Mouse (Mus musculus) embryonic facial prominence, embryonic 14.5 days (tissue): ENCODE measurements around the gene Myh2. TPM values are rescaled to one million over a fixed set of nuclear protein-coding genes. Genes with fewer than 3 reads are reported as not detected.

Experiments used
- ATAC-seq: fragments of 200-750 bp; cut with Nextera tagmentation; 2 replicates; pipeline ENCODE4 v1.8.0; 2017; ENCODE audit warnings: low read depth, moderate number of reproducible peaks, moderate TSS enrichment
- DNase-seq: peaks from one replicate; pipeline ENCODE4 v3.0.0-alpha.2; 2015; ENCODE audit warnings: low spot score
- H3K27ac ChIP-seq: fragments of 300-500 bp; sonication (generic); replicated peaks from 2 replicates; pipeline ENCODE4 v1.5.1; 2014; ENCODE audit warnings: low read depth, mild to moderate bottlenecking, low read length, moderate library complexity
- H3K27me3 ChIP-seq: fragments of 300-500 bp; sonication (generic); replicated peaks from 2 replicates; pipeline ENCODE4 v1.6.1; 2014; ENCODE audit warnings: low read length; ENCODE audit not compliant: control insufficient read depth, insufficient read depth
- H3K36me3 ChIP-seq: fragments of 300-500 bp; sonication (generic); 2 replicates; pipeline ENCODE4 v1.6.1; 2014; ENCODE audit warnings: low read length, mixed read lengths; ENCODE audit not compliant: control insufficient read depth, insufficient read depth
- H3K4me1 ChIP-seq: fragments of 300-500 bp; sonication (generic); 2 replicates; pipeline ENCODE4 v1.6.1; 2014; ENCODE audit warnings: antibody characterized with exemption, low read length; ENCODE audit not compliant: control insufficient read depth, insufficient read depth
- H3K4me2 ChIP-seq: fragments of 300-500 bp; sonication (generic); 2 replicates; pipeline ENCODE4 v1.6.1; 2014; ENCODE audit warnings: low read depth, mild to moderate bottlenecking, low read length, moderate library complexity, mixed read lengths
- H3K4me3 ChIP-seq: fragments of 300-500 bp; sonication (generic); 2 replicates; pipeline ENCODE4 v1.5.1; 2014; ENCODE audit warnings: low read depth, mild to moderate bottlenecking, low read length
- H3K9ac ChIP-seq: fragments of 300-500 bp; sonication (generic); 2 replicates; pipeline ENCODE4 v1.6.1; 2014; ENCODE audit warnings: low read depth, mild to moderate bottlenecking, low read length, moderate library complexity, mixed read lengths
- H3K9me3 ChIP-seq: fragments of 300-500 bp; sonication (generic); 2 replicates; pipeline ENCODE4 v1.6.1; 2016; ENCODE audit warnings: low read length; ENCODE audit not compliant: control insufficient read depth
- WGBS: fragments of 180-500 bp; shearing (Covaris S2); extraction: QIAGEN DNeasy Blood & Tissue Kit; methylation state at CpG from one replicate; pipeline ENCODE4 v1.1.7; 2014; 5-methylcytosine and 5-hydroxymethylcytosine counted together
- polyA plus RNA-seq: library from polyadenylated mRNA; unstranded; fragments of >200 nt; fragmentation: Nextera tagmentation; extraction: Ambion mirVana; gene quantifications from 2 replicates; pipeline ENCODE4 v1.2.1, GENCODE M21; 2014

The Myh2 gene
- polyA plus RNA-seq, 1 experiment from 2014 or later: 1.4 TPM

DNA sequence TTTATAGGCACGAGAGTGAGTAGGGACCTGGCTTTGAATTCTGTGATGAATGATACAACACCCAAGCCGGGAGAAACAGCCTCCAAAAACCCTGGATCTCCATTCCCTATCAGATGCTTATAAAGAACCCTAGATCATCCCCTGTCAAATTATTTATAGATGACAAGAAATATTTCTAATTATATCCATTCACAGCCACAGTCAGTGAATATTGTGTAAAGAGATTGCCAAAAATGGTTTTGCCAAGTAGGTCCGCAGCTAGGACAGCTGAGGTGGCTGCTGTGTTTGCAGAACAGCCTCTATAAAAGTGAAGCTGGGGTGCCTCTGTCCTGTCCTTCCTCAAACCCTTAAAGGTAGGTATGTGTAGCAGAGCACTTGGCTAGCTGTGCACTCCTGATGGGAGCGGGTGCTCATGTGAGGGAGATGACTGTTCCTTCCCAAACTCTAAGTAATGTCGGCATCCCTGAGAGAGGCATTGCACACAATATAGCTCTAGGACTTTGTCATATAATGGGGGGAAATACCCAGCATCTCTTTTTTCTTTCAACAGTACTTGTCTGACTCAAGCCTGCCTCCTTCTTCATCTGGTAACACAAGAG is 66.8 kb downstream of the Myh2 start, which contains the start of gene Myh4:
Gene Myh4 (plus strand): TSS at position 549 of the 599 bp plus-strand sequence.
- 81% methylated on average over 5 of the region's 5 CpGs for WGBS
- no peaks in the 10 kb centered on the region for H3K36me3 ChIP-seq

GRCm38 (mm10) chr11:67241051-67241450 is 70.2 kb downstream of the Myh2 start:
- 91% methylated on average over 6 of the region's 6 CpGs for WGBS
- H3K36me3 ChIP-seq: no peaks in the 10 kb centered on the region
- H3K27me3 ChIP-seq: no peaks in the 10 kb centered on the region
- H3K4me3 ChIP-seq: no peak overlapping the region
- DNase-seq: no peak
- H3K4me1 ChIP-seq: no peaks in the 10 kb centered on the region
- ATAC-seq: no peak
- H3K4me2 ChIP-seq: no peak overlapping the region
- no peaks in the 10 kb centered on the region for H3K9me3 ChIP-seq
- H3K9ac ChIP-seq: no peak overlapping the region
- H3K27ac ChIP-seq: no peak overlapping the region

More for the DNA sequence above, 66.8 kb downstream of the Myh2 start, which contains the start of gene Myh4:
- no peak for ATAC-seq
- Histone ChIP-seq H3K9ac (no peak within 1 kb of the TSS), H3K27ac (no peak within 1 kb of the TSS), H3K4me3 (no peak within 1 kb of the TSS), H3K27me3 (no peaks in the 10 kb centered on the region), H3K9me3 (no peaks in the 10 kb centered on the region), H3K4me2 (no peak within 1 kb of the TSS), H3K4me1 (no peaks in the 10 kb centered on the region)
- DNase-seq: no peak

Other genes with a start within 250 kb of the Myh2 start
- not detected in 2 replicates for gene Tmem238l, start 214.4 kb upstream of the Myh2 start, polyA plus RNA-seq
- 1.2 and 1.6 TPM in 2 replicates for gene Tmem220, start 145.9 kb upstream of the Myh2 start, polyA plus RNA-seq
- gene Adprm, start 118.4 kb upstream of the Myh2 start, polyA plus RNA-seq: 30.4 and 31.9 TPM in 2 replicates
- gene Sco1, start 118.4 kb upstream of the Myh2 start, polyA plus RNA-seq: 13.4 and 14.9 TPM in 2 replicates
- gene Myh3, start 92.7 kb upstream of the Myh2 start, polyA plus RNA-seq: 368 and 488 TPM in 2 replicates
- 2.4 and 2.8 TPM in 2 replicates for gene Myh1, start 29.0 kb downstream of the Myh2 start, polyA plus RNA-seq
- 0.18 and 0.35 TPM in 2 replicates for gene Myh4, start 67.0 kb downstream of the Myh2 start, polyA plus RNA-seq
- 158 and 282 TPM in 2 replicates for gene Myh8, start 106.1 kb downstream of the Myh2 start, polyA plus RNA-seq
- gene Myh13, start 150.6 kb downstream of the Myh2 start, polyA plus RNA-seq: 0.33 and 0.39 TPM in 2 replicates